Mouse (Mus musculus) liver, postnatal 0 days (tissue): Measurements from ENCODE around the gene 4930579G24Rik. TPM values are rescaled to one million over a fixed set of nuclear protein-coding genes. Genes with fewer than 3 reads are reported as not detected.

Source experiments
- ATAC-seq: fragments of 200-750 bp; cut with Nextera tagmentation; 2 replicates; pipeline ENCODE4 v1.8.0; 2017; ENCODE audit warnings: mild to moderate bottlenecking, moderate library complexity
- DNase-seq: peaks from one replicate; pipeline ENCODE4 v3.0.0-alpha.2; 2016
- H3K27ac ChIP-seq: fragments of 300-500 bp; sonication (generic); 2 replicates; pipeline ENCODE4 v1.5.1; 2014; ENCODE audit warnings: antibody characterized with exemption, moderate library complexity, mild to moderate bottlenecking, low read depth
- H3K27me3 ChIP-seq: fragments of 300-500 bp; sonication (generic); 2 replicates; pipeline ENCODE4 v1.6.1; 2014; ENCODE audit warnings: low read length, control low read depth, mixed read lengths; ENCODE audit not compliant: insufficient read depth
- H3K36me3 ChIP-seq: fragments of 300-500 bp; sonication (generic); replicated peaks from 2 replicates; pipeline ENCODE4 v1.6.1; 2014; ENCODE audit warnings: mild to moderate bottlenecking, control low read depth, low read length, moderate library complexity, mixed read lengths; ENCODE audit not compliant: insufficient read depth
- H3K4me1 ChIP-seq: fragments of 300-500 bp; sonication (generic); 2 replicates; pipeline ENCODE4 v1.6.1; 2014; ENCODE audit warnings: antibody characterized with exemption, mild to moderate bottlenecking, control low read depth; ENCODE audit not compliant: insufficient read depth
- H3K4me2 ChIP-seq: fragments of 300-500 bp; sonication (generic); 2 replicates; pipeline ENCODE4 v1.6.1; 2014; ENCODE audit warnings: low read depth, mild to moderate bottlenecking, low read length, moderate library complexity, mixed read lengths
- H3K4me3 ChIP-seq: fragments of 300-500 bp; sonication (generic); 2 replicates; pipeline ENCODE4 v1.5.1; 2014; ENCODE audit warnings: low read depth, low read length
- H3K9ac ChIP-seq: fragments of 300-500 bp; sonication (generic); replicated peaks from 2 replicates; pipeline ENCODE4 v1.6.1; 2014; ENCODE audit warnings: mild to moderate bottlenecking, moderate library complexity
- H3K9me3 ChIP-seq: fragments of 300-500 bp; sonication (generic); 2 replicates; pipeline ENCODE4 v1.6.1; 2016; ENCODE audit warnings: mild to moderate bottlenecking, control low read depth, low read length, mixed read lengths
- CTCF ChIP-seq: sonication (generic); IDR thresholded peaks from 2 replicates; pipeline ENCODE4 v1.5.1; 2016; ENCODE audit warnings: antibody characterized with exemption, low read depth
- EP300 ChIP-seq: IDR thresholded peaks from 2 replicates; pipeline ENCODE4 v1.6.1; 2016; ENCODE audit warnings: antibody characterized with exemption, low read depth, mild to moderate bottlenecking
- WGBS: fragments of 180-500 bp; shearing (Covaris S2); extraction: QIAGEN DNeasy Blood & Tissue Kit; methylation state at CpG from one replicate; pipeline ENCODE4 v1.1.7; 2014; ENCODE audit not compliant: insufficient replicate concordance; 5-methylcytosine and 5-hydroxymethylcytosine counted together
- polyA plus RNA-seq: library from polyadenylated mRNA; unstranded; fragments of >200 nt; fragmentation: Nextera tagmentation; extraction: Ambion mirVana; gene quantifications from 2 replicates; pipeline ENCODE4 v1.2.1, GENCODE M21; 2015

4930579G24Rik gene
- polyA plus RNA-seq, 1 experiment from 2014 or later = 9.6 TPM

- Histone ChIP-seq H3K27me3 (no peaks in the 10 kb centered on the region), H3K4me1 (peaks cover 9% of the 10 kb centered on the region; the same call in 1 of the 2 replicates), H3K4me3 (peak overlapping the region; percentile 82), H3K9ac (peak overlapping the region; percentile 86), H3K27ac (peak overlapping the region; percentile 89), H3K9me3 (no peaks in the 10 kb centered on the region), H3K4me2 (peak overlapping the region; percentile 89), H3K36me3 (peaks cover 30% of the 10 kb centered on the region)
- no peak for TF ChIP-seq EP300
- no peak for TF ChIP-seq CTCF
- peak; percentile 10; the same call in 1 of the 2 replicates for ATAC-seq
- no peak for DNase-seq
- WGBS = under 1% methylated on average over 15 of the region's 15 CpGs
These were observed 36.9 kb upstream of the 4930579G24Rik start for GRCm38 (mm10) chr3:79591793-79592471.

GRCm38 (mm10) chr3:79595468-79595867, 33.4 kb upstream of the 4930579G24Rik start:
- no peak overlapping the region for H3K9ac ChIP-seq
- WGBS = 88% methylated on average over 7 of the region's 7 CpGs
- peaks cover 58% of the 10 kb centered on the region for H3K36me3 ChIP-seq

GRCm38 (mm10) chr3:79609886-79610285, 19.0 kb upstream of the 4930579G24Rik start:
- DNase-seq (no peak), ATAC-seq (peak; percentile 72)
- 74% methylated on average over 2 of the region's 2 CpGs for WGBS
- Histone ChIP-seq H3K9ac (no peak overlapping the region), H3K27ac (0 out of 2 replicates have a peak overlapping the region, but pooled peaks have one; percentile 31), H3K4me3 (no peak overlapping the region), H3K9me3 (peaks cover 6% of the 10 kb centered on the region; the same call in 1 of the 2 replicates), H3K4me2 (no peak overlapping the region), H3K36me3 (peaks cover 57% of the 10 kb centered on the region), H3K27me3 (no peaks in the 10 kb centered on the region), H3K4me1 (no peaks in the 10 kb centered on the region)
- TF ChIP-seq EP300 (no peak), CTCF (no peak)

More at GRCm38 (mm10) chr3:79595468-79595867, 33.4 kb upstream of the 4930579G24Rik start:
- Histone ChIP-seq H3K27me3 (no peaks in the 10 kb centered on the region), H3K9me3 (no peaks in the 10 kb centered on the region), H3K27ac (no peak overlapping the region), H3K4me2 (no peak overlapping the region), H3K4me3 (no peak overlapping the region), H3K4me1 (peaks cover 6% of the 10 kb centered on the region; the same call in 1 of the 2 replicates)
- TF ChIP-seq EP300 = no peak
- no peak for TF ChIP-seq CTCF
- DNase-seq = no peak
- no peak for ATAC-seq

- Histone ChIP-seq H3K9ac (peak overlapping the region; percentile 75), H3K4me3 (peak overlapping the region; percentile 86), H3K36me3 (peaks cover 11% of the 10 kb centered on the region), H3K4me2 (peak overlapping the region; percentile 71), H3K4me1 (0 out of 2 replicates have a peak, but pooled peaks cover 6% of the 10 kb centered on the region), H3K27ac (peak overlapping the region; percentile 96), H3K27me3 (no peaks in the 10 kb centered on the region), H3K9me3 (no peaks in the 10 kb centered on the region)
- no peak for ATAC-seq
- TF ChIP-seq EP300 (no peak), CTCF (peak; percentile 65)
- WGBS = 16% methylated on average over 10 of the region's 10 CpGs
- DNase-seq = no peak
These were observed 1.2 kb upstream of the 4930579G24Rik start for GRCm38 (mm10) chr3:79627484-79628181.

- Histone ChIP-seq H3K27ac (peak overlapping the region; percentile 96), H3K4me3 (peak overlapping the region; percentile 86), H3K27me3 (no peaks in the 10 kb centered on the region), H3K9ac (peak overlapping the region; percentile 75), H3K36me3 (peaks cover 6% of the 10 kb centered on the region), H3K4me2 (peak overlapping the region; percentile 71), H3K4me1 (0 out of 2 replicates have a peak, but pooled peaks cover 6% of the 10 kb centered on the region), H3K9me3 (no peaks in the 10 kb centered on the region)
- TF ChIP-seq CTCF (no peak; the same call in 1 of the 2 replicates), EP300 (peak; percentile 47; the same call in 1 of the 2 replicates)
- 1% methylated on average over 9 of the region's 9 CpGs for WGBS
- no peak for DNase-seq
- ATAC-seq = peak; percentile 46
These were observed 708 bp upstream of the 4930579G24Rik start for GRCm38 (mm10) chr3:79628182-79628560.

GRCm38 (mm10) chr3:79629416-79629730, 494 bp downstream of the 4930579G24Rik start, which contains the start of gene Etfdh:
Gene Etfdh, minus strand, starts transcription at chr3:79629500.
- Histone ChIP-seq H3K9ac (peak within 1 kb of the TSS; percentile 87), H3K36me3 (peaks cover 12% of the 10 kb centered on the region), H3K9me3 (0 out of 2 replicates have a peak, but pooled peaks cover 2% of the 10 kb centered on the region), H3K4me2 (peak within 1 kb of the TSS; percentile 85), H3K4me3 (peak within 1 kb of the TSS; percentile 86), H3K4me1 (0 out of 2 replicates have a peak, but pooled peaks cover 6% of the 10 kb centered on the region), H3K27ac (peak within 1 kb of the TSS; percentile 96), H3K27me3 (no peaks in the 10 kb centered on the region)
- ATAC-seq (peak; percentile 37), DNase-seq (peak; percentile 73)
- WGBS = 2% methylated on average over 11 of the region's 11 CpGs
- TF ChIP-seq CTCF = no peak
- TF ChIP-seq EP300 = no peak
